Mouse (Mus musculus) C2C12 (cell line): ENCODE data around the gene Slc34a3.

Experiments used
- CTCF ChIP-seq: IDR thresholded peaks from one replicate; pipeline ENCODE4 v1.5.1; 2011; ENCODE audit not compliant: control insufficient read depth, insufficient read depth, insufficient read length
- FOSL1 ChIP-seq: IDR thresholded peaks from one replicate; pipeline ENCODE4 v1.8.0; 2011; ENCODE audit warnings: mild to moderate bottlenecking, low read length; ENCODE audit not compliant: poor library complexity, insufficient read depth, severe bottlenecking
- MAX ChIP-seq: IDR thresholded peaks from one replicate; pipeline ENCODE4 v1.6.1; 2011; ENCODE audit warnings: mild to moderate bottlenecking, control low read depth
- MYOD1 ChIP-seq: IDR thresholded peaks from one replicate; pipeline ENCODE4 v1.6.1; 2011; ENCODE audit warnings: low read depth; ENCODE audit not compliant: control insufficient read depth, insufficient read length
- MYOG ChIP-seq: IDR thresholded peaks from one replicate; pipeline ENCODE4 v1.6.1; 2011; ENCODE audit not compliant: control insufficient read depth, insufficient read length; ENCODE audit errors: extremely low read depth
- USF1 ChIP-seq: IDR thresholded peaks from one replicate; pipeline ENCODE4 v1.6.1; 2011; ENCODE audit warnings: low read depth, mild to moderate bottlenecking, control low read depth, moderate library complexity

DNA sequence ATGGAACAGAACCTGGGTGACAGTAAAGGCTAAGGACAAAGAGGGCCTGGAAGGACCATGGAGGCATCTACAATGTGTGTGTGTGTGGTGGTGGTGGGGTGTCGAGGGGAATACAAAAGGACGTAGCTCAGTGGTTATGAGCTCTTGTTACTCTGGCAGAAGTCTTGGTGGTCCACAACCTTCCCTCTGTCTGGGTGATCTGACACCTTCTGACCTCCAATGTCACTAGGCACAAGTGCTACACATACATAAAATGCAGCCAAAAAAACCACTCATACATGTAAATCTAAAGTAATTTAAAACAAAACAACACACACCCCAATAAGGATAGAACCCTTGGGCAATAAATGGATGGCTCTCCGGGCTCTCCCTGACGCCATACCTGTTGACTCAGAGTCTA, 6.8 kb downstream of the Slc34a3 start:
- TF ChIP-seq MAX (no peak), MYOG (no peak), CTCF (no peak), MYOD1 (no peak), FOSL1 (no peak), USF1 (no peak)
